Mouse (Mus musculus) common myeloid progenitor, adult 5-6 weeks (primary cell): ENCODE measurements around the gene Rab43. TPM values are rescaled to one million over a fixed set of nuclear protein-coding genes. Genes with fewer than 3 reads are reported as not detected.
"Not testable (repeated sequence)": the region's sequence is repeated elsewhere in the genome, so short reads cannot be mapped to it uniquely, and the experiment has no call there.

Source experiments
- ATAC-seq: replicated peaks from 2 replicates; pipeline ENCODE4 v1.8.0; 2016; ENCODE audit warnings: low read depth, mild to moderate bottlenecking, moderate TSS enrichment, inconsistent platforms; ENCODE audit not compliant: poor library complexity, severe bottlenecking
- total RNA-seq: library from RNA; stranded (forward); fragments of 200-1000, 187-1606 nt; gene quantifications from 2 replicates; pipeline ENCODE4 v1.2.3, GENCODE M21; 2017

Gene Rab43
- total RNA-seq, 1 experiment from 2014 or later = 7.1 TPM

DNA sequence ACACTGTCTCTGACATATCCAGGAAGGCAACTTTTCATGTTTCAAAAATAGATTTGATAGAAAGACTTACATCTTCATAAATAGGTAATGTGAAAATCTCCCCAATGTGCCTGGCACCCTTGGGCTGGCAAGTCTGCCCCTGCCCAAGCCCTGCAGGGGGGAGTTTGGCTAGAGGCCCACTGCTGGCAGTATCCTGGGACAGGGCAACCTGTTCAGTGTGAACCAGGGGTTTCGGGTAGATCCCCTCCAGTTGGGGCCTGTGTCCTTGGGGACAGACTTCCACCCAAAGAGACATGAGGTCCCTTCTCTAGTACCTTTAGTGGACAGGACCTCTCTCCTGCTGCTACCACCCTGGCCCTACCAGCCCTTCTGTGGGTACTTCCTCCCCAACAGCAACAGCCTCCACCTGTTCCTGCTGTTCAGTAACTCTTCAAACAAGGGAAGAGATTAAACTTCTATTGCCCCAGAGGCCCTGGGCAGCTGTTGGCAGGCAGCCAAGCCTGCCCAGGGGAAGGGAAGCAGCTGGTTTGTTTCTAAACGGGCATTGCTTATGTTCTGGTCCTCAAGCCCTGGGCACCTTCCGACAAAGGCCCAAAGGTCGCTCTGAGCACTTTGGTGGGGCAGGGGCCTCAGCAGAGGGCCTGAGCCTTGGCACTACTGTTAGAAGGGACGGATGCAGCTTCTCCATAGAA lies 22.9 kb downstream of the Rab43 start:
- peak; percentile 45 for ATAC-seq

DNA sequence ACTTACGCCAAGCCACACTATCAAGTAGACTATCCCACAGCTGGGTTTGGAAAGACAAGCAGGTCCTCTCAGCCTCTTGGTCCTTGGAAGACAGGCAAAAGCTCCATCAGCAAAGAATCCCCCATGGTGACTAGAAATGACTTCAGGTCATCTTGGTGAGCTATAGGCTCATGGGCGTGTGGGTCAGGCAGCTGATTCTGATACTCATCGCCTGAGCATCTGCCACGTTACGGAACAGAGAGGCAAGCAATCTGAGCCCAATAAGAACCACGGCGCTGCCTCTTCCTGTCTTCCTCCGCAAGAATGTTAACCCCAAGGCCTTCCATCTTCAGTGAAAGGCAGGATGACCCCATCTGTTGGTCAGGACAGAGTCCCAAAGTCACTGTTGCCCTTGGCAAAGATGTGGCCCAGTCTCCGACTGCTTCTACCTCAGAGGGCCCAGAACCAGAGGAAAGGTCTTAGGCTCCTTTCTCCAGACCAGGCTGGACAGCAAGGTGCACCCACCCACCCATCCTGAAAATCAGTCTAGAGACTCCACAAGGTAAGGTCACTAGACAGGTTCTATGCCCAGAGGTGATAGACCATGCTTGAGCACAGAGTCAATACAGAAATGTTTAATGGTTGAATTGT lies 23.6 kb downstream of the Rab43 start:
- ATAC-seq = no peak

DNA sequence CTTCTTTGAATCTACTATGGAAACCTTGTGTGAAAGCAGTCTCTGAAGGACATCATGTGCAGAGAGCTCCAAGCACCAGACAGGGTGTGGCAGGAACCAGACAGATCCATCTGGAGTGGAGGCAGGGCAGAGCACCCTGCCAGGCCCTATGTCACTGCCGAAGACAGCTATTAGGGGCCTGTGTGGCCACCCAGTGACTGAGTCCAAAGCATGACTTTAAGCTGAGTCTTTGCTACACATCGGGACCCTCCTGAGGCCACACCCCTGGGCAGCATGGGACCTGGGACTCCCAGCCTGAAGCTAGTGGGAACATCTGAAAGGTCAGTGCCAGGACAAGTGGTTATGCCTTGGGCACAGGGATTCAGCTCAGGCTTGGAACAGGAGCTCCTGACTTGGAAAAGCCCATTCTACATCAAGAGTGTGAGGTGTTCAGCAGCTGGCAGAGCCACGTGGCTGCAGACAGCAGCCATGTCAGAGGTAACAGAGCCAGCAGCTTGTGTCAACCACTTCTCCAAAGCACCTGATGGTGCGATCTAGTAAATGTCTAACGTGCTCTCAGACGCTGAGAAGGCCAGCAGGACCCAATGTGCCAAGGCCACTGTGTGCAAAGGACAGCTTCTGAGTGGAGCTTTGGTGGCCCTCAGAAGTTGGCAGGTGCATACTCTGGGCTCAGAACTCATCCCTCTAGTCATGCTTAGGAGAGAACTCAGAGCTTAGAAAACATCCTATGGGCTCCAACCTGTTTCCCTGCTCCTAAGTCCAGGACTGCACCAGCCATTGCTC lies 24.7 kb downstream of the Rab43 start:
- ATAC-seq = no peak

DNA sequence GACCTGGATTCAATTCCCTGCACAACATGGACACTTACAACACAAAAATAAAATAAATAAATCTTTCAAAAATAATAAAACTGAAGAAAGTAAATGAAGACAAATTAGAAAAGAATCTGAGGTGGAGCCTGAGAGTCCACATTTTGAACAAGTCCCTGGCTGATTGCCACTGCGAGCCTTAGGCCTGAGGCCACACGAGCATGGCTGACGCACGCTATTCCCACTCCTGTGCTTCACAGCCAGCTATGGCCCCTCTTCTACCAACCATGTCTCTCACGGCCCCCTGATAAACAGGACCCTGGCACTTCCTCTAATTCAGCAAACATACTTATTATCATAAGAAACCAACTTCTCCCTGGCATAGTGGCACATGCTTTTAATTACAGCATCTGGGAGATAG lies 25.3 kb downstream of the Rab43 start:
- no peak for ATAC-seq

DNA sequence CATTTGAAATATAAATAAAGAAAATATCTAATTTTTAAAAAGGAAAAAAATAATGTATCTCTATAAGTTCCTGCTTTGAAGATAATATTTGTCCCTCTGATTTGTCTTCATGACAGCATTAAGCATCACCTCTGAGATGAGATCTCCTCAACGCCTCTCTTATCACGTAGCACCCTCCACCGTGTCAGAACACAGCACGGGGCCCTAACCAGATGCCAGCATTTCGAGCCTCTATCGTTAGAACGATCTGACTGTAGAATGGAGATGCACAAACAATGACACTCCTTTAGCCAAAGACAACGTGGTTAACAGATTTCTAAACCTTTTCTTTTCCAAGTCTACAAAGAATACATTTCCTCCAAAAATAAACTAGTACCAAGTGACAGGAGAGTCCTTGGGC lies 27.9 kb downstream of the Rab43 start:
- no peak for ATAC-seq

DNA sequence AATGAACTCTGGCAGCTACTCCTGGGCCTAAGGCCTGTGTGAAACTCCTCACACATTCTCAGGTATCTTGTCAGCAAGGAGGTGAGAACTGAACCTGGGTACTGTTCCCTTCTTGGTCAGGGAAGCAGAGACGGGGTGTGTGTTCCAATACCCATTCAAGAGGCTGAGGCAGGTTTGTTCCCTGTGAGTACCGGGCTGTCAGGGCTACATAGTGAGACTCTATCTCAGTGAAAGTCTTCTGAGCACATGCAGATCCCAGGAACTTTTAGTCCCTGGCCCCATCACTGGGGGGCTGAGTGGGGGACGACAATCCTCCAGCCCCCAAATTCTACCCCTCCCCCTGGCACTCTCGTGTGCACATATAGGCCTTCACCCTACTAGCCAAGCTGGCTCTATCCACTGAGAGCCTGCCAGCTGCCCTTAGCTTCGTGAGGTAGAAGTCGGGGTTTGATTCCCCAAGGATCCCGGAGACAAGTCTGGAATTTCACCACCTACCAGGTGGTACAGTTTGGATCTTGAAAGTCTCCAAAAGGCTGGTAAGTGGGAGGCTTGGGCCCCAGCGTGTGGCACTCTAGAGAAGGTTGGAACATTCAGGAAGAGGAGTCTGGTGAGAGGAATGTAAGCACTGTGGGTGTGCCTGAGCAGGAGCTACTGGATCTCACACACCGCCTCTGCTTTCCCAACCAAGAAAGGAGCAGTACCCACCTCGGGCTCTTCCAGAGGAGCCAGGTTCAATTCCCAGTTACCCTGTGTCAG lies 31.2 kb downstream of the Rab43 start:
- ATAC-seq = no peak

DNA sequence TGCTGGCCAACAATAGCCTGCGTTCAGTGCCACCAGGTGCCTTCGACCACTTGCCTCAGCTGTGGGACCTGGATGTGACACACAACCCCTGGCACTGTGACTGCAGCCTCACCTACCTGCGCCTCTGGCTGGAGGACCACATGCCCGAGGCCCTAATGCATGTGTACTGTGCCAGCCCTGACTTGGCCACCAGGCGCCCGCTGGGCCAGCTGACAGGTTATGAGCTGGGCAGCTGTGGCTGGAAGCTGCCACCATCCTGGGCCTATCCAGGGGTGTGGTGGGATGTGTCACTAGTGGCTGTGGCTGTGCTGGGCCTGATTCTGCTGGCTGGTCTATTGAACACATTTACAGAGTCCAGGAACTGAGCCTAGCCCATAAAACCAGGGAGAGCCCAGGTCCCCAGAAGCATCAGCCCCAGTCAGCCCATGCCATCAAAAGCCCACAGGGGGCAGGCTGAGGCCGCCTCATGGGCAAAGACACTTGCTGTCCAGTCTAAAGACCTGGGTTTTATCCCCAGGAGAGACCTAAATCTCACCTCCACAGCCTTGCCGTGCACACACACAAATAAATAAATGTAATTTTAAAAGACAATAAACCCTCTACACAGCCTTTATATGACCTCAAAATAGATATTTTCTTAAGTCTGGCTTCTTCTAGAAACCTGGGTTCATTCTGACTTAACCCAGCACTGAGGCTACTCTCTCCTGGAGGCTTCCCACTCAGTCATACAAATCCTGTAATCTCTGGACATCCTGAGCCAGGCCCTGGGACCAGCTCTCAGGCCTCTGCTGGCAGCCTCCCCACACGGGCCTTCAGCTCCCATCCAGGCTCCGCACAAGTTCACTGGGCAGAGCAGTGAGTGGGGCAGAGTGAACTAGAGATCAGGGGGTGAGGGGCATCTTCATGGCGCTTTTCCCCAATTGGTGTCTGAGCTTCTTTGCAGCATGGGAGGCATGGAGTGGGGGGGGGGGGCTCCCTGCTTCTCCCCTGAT lies 32.5 kb downstream of the Rab43 start:
- ATAC-seq = no peak

DNA sequence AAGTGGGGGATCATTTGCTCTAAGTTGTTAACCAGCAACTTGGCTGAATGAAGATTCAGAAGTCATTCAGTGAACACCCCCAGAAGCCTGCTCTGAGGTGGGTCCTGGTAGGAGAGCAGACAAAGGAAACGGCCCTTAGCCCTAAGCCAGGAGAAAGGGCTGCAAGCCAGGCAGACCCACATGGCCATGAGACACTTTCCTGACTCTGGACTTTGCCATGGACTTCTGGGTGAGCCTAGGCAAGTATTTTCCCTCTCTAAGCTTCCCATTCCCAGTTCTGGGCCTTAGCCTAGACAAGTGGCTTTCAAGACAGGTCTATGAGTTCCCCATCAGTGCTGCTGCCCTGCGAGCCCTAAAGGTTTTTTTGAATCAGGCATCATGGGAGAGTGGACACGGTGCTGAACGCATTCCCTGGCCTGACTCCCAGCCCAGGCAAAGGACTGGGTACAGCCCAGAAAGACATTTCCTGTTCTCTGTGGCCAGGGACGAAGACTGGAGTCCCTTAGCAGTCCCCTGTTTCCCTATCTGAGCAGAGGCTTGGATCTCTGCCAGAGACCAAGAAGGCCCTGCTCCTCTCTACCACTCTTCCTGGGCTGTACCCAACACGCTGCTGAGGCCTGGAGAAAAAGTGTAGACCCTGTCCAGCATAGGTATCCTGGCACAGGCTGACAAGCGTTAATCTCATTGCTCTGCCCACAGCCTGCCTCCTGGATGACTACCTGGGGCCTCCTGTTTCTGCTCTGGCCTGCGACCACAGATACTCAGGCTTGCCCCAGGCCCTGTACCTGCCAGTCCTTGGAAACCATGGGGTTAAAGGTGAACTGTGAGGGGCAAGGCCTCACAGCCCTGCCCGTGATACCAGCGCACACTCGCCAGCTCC lies 33.4 kb downstream of the Rab43 start:
- ATAC-seq = peak; percentile 50

DNA sequence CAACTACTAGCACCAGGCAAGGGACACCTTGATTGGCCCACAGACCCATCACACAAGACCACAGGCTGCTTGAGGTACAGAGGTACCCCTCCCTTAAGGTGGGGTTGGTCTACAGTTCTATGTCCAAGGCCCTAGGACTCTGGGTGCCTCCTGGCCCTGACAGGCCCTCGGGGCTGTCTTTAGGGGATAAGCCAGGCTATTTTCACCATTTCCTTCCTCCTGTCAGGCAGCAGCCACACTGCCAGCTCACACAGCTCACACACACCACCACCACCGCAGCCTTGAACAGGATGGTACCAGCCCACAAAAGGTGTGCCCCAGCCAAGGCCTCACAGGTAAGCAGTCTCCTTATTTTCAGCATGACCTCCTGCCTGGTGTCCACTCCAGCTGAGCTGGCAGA lies 34.1 kb downstream of the Rab43 start, which contains the start of gene Gp9:
TSS of gene Gp9 (plus strand) at position 231 of the 400 bp plus-strand sequence.
- ATAC-seq = peak; percentile 61

DNA sequence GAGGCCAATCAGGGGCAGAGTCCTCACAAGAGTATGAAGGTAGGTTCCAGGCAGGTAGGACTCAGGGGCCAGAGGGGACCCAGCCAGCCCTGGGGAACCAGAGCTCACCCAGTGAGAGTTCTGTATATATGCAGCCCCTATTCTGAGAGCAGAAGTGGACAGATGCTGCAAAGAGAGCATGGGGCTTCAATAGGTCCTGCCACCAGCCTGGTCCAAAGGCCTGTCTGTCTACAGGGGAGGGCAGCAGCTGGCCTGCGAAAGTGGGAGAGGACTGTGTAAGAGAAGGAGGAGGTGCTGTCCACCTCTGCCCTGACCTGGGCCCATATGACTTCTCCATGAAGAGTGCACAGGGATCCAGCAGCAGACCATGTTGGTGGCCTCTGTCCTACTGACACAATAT lies 35.3 kb downstream of the Rab43 start:
- no peak for ATAC-seq

DNA sequence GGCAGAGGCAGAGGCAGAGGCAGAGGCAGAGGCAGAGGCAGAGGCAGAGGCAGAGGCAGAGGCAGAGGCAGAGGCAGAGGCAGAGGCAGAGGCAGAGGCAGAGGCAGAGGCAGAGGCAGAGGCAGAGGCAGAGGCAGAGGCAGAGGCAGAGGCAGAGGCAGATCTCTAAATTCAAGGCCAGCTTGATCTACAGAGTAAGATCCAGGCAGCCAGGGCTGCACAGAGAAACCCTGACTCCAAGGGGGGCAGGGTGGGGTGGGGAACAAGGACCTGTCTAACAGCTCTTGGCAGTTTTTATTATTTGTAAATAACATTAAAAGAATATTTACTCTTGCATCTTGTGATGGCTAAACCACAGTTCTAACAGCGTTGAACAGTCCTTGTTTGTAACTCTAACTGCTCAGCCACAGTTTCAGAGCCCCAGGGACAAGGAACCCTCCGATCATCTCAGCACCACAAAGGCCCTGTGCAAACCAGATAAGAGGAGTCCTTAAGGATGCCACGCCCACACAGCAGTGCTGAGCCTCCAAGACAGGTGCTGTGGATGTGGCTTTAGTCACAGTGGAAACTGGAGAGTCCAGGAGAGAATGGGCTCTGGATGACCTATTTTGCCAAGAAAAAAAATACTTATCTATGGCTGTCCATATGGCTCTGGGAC lies 36.2 kb downstream of the Rab43 start:
- ATAC-seq = peak; percentile 81

DNA sequence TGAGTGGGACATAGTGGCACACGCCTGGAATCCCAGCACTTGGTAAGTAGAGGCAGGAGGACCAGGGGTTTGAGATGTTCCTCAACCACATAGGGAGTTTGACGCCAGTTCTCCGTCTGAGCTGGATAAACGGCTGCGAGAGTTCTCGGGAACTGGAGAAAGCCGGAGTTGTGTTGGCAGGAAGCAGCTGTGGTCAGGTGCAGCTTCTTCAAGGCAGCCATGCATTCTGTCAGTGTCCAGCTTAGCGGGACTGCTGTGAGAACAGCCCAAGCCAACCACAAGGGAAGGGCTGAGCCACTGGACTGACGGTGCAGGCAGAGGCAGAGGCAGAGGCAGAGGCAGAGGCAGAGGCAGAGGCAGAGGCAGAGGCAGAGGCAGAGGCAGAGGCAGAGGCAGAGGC lies 37.1 kb downstream of the Rab43 start:
- ATAC-seq = no peak

DNA sequence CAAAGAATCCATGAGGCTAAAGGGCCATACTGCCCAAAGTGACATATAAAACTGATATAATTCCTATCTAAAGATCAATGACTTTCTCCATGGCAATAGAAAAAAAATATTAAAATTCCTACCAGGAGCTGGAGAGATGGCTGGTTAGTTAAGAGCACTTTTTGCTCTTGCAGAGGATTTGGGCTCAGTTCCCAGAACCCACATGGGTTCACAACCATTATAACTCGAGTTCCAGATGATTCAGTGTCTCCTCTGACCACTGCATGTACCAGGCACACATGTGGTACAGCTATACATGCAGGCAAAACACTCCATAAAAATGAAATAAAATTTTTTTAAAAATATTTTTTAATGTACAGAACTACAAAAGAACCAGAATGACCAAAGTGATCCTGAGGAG lies 37.5 kb downstream of the Rab43 start:
- ATAC-seq = no peak

DNA sequence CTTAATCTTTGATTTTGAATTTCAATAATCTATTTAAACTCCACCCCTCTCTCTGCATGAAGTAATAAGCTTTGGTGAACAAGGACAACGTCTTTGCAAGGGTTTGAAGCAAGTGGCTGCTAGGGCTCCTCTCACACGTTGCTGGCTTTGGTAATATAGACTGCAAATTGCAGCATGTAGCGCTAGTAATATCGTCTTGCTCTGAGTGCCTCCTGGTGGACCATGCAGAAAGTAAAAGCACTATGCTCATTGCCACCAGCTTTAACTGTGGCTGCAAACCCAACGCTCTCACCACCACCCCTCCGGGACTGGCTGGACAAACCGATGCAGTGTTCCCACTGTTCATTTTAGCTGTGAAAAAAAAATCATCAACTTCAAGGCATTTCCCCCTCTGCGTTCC lies 41.3 kb downstream of the Rab43 start:
- ATAC-seq = peak; percentile 95

DNA sequence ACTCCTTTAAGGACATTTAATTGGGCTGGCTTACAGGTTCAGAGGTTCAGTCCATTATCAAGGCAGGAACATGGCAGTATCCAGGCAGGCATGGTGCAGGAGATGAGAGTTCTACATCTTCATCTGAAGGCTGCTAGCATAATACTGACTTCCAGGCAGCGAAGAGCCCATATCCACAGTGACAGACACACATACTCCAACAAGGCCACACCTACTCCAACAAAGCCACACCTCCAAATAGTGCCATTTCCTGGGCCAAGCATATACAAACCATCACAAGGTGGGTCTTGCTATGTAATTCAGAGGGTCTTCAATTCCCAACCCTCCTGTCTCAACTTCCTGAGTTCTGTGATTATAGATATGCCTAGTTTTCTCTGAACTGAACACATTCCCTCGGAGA lies 47.7 kb downstream of the Rab43 start:
- ATAC-seq = not testable (repeated sequence)

DNA sequence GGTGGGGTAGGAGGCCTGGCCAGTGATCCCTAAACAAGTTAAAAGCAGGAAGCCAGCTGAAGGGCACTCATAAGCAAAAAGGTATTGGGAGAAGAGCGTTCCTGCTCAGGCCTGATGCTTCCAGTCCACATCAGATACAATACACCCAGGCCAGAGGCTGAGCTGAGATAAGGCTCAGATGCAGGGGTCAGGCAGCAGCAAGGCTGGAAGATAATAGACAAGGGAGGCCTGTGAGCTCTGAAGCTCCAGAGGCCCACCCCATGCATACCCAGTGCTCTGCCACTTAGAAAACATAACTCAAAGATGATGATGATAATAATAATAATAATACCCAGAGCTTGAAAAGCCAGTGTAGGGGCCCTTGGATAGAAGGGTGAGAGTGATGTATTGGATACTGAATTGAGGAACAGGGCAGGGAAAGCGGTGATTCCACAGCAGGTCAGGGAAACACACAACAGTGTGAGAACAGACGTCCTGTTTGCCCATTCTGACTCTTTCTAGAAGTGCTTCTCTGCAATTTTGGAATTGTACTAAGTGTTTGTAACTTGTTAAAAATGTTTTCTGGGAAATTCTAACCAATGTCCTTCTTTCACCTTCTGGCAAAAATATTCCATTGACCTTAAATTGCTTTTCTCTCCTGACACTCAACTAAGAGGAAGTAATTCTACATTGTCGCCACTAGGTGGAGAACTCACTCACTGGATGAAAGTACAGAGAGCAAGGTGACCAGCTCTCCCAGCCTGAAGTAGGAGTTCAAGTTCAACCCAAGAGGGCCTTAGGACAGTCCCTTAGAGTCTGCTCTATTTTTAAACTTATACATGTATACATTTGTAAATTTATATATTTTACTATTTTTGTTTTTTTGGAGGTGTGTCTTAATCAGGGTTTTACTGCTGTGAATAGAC lies 48.3 kb downstream of the Rab43 start:
- peak; percentile 74; the same call in 1 of the 2 replicates for ATAC-seq

DNA sequence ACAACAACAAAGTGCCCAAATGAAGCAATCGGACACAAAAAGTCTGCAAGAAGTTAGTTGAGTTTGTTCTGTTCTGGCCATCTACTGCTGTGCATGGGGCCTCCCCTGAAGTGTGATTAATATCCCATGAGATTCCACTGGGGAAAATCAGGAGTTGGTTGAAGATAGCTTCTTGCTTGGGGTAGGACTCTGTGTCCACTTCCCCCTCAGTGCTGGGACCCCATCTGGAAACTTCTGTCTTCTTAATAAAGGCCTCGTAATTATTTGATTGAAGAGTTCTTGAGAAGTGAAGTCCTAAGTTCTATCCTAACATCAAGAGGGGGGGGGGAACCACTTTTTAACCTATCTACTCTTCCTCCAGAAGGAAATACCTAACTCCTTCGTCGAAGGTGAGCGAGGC lies 49.8 kb downstream of the Rab43 start:
- no peak for ATAC-seq
